Mouse (Mus musculus): Measurements from ENCODE around the gene Nmt1. TPM values are rescaled to one million over a fixed set of nuclear protein-coding genes. Genes with fewer than 3 reads are reported as not detected.

Nmt1 gene
- polyA plus RNA-seq, 1 experiment from 2014 or later = 63.6 TPM

Small RNA genes within 50 kb of the gene (microRNA-seq; reads per million reads assigned to microRNA genes)
- not detected for gene Mir6931

Other genes with a start within 250 kb of the Nmt1 start
- gene Gjc1, start 208.5 kb upstream of the Nmt1 start, polyA plus RNA-seq (2014; fragmentation: Nextera tagmentation; extraction: Ambion mirVana) = 63.0 and 69.6 TPM in 2 replicates
- 0.44 TPM in 1 of 2 replicates, not detected in the other for gene Higd1b, start 192.3 kb upstream of the Nmt1 start, polyA plus RNA-seq (2014; fragmentation: Nextera tagmentation; extraction: Ambion mirVana)
- 159 and 250 TPM in 2 replicates for gene Eftud2, start 147.2 kb upstream of the Nmt1 start, polyA plus RNA-seq (2014; fragmentation: Nextera tagmentation; extraction: Ambion mirVana)
- 1.1 and 1.8 TPM in 2 replicates for gene Ccdc103, start 147.0 kb upstream of the Nmt1 start, polyA plus RNA-seq (2014; fragmentation: Nextera tagmentation; extraction: Ambion mirVana)
- gene Fam187a, start 143.0 kb upstream of the Nmt1 start, polyA plus RNA-seq (2014; fragmentation: Nextera tagmentation; extraction: Ambion mirVana) = not detected in 2 replicates
- gene Gfap, start 127.3 kb upstream of the Nmt1 start, polyA plus RNA-seq (2014; fragmentation: Nextera tagmentation; extraction: Ambion mirVana) = 0.29 and 0.31 TPM in 2 replicates
- 8.3 and 13.0 TPM in 2 replicates for gene Kif18b, start 103.1 kb upstream of the Nmt1 start, polyA plus RNA-seq (2014; fragmentation: Nextera tagmentation; extraction: Ambion mirVana)
- gene C1ql1, start 81.5 kb upstream of the Nmt1 start, polyA plus RNA-seq (2014; fragmentation: Nextera tagmentation; extraction: Ambion mirVana) = 6.7 and 8.3 TPM in 2 replicates
- gene Dcakd, start 143 bp downstream of the Nmt1 start, polyA plus RNA-seq (2014; fragmentation: Nextera tagmentation; extraction: Ambion mirVana) = 225 and 229 TPM in 2 replicates
- gene Plcd3, start 73.5 kb downstream of the Nmt1 start, polyA plus RNA-seq (2014; fragmentation: Nextera tagmentation; extraction: Ambion mirVana) = 3.2 and 4.4 TPM in 2 replicates
- 15.8 and 16.9 TPM in 2 replicates for gene Acbd4, start 73.5 kb downstream of the Nmt1 start, polyA plus RNA-seq (2014; fragmentation: Nextera tagmentation; extraction: Ambion mirVana)
- gene Hexim1, start 88.0 kb downstream of the Nmt1 start, polyA plus RNA-seq (2014; fragmentation: Nextera tagmentation; extraction: Ambion mirVana) = 7.1 and 8.9 TPM in 2 replicates
- gene Hexim2, start 104.2 kb downstream of the Nmt1 start, polyA plus RNA-seq (2014; fragmentation: Nextera tagmentation; extraction: Ambion mirVana) = 8.3 and 10.3 TPM in 2 replicates
- 1.1 and 4.0 TPM in 2 replicates for gene Fmnl1, start 142.9 kb downstream of the Nmt1 start, polyA plus RNA-seq (2014; fragmentation: Nextera tagmentation; extraction: Ambion mirVana)
- 0.26 and 0.29 TPM in 2 replicates for gene 1700023F06Rik, start 180.4 kb downstream of the Nmt1 start, polyA plus RNA-seq (2014; fragmentation: Nextera tagmentation; extraction: Ambion mirVana)
- gene Spata32, start 190.2 kb downstream of the Nmt1 start, polyA plus RNA-seq (2014; fragmentation: Nextera tagmentation; extraction: Ambion mirVana) = not detected in 2 replicates
- gene Map3k14, start 239.3 kb downstream of the Nmt1 start, polyA plus RNA-seq (2014; fragmentation: Nextera tagmentation; extraction: Ambion mirVana) = 3.3 and 4.8 TPM in 2 replicates

Data from kidney, embryonic 14.5 days (tissue).